Mouse (Mus musculus) MEL (cell line): Measurements from ENCODE around the gene BC052040.

Source experiments
- CTCF ChIP-seq, 3 experiments: IDR thresholded peaks in 2 of 3; conservative IDR thresholded peaks in 1 of 3; 2 replicates each; pipeline ENCODE4 v1.5.1; 2011 to 2012; ENCODE audit warnings: low read length in 3 of 3, low read depth in 2 of 3, mild to moderate bottlenecking in 2 of 3, improper control_type of control experiment in 1 of 3, inconsistent platforms in 1 of 3, mixed read lengths in 1 of 3, moderate library complexity in 1 of 3; ENCODE audit not compliant: control insufficient read depth in 1 of 3, insufficient read depth in 1 of 3, poor library complexity in 1 of 3, severe bottlenecking in 1 of 3
- EP300 ChIP-seq, 2 experiments: IDR thresholded peaks; 2 replicates each; pipeline ENCODE4 v1.6.1; 2011; ENCODE audit warnings: improper control_type of control experiment in 2 of 2, low read length in 2 of 2, low read depth in 1 of 2, mild to moderate bottlenecking in 1 of 2
- MAFK ChIP-seq: IDR thresholded peaks from 2 replicates; pipeline ENCODE4 v1.6.1; 2011; ENCODE audit warnings: low read depth, mild to moderate bottlenecking, low read length, improper control_type of control experiment, borderline replicate concordance
- SMC3 ChIP-seq: IDR thresholded peaks from 2 replicates; pipeline ENCODE4 v1.6.1; 2011; ENCODE audit warnings: low read depth, low read length, improper control_type of control experiment
- TBP ChIP-seq: IDR thresholded peaks from 2 replicates; pipeline ENCODE4 v1.8.0; 2011; ENCODE audit warnings: low read depth, low read length, improper control_type of control experiment
- USF1 ChIP-seq: IDR thresholded peaks from 2 replicates; pipeline ENCODE4 v1.6.1; 2014; ENCODE audit warnings: low read depth, mild to moderate bottlenecking, inconsistent platforms, low read length, improper control_type of control experiment, moderate library complexity
- ZC3H11A ChIP-seq: IDR thresholded peaks from 2 replicates; pipeline ENCODE4 v1.6.1; 2012; ENCODE audit warnings: low read depth, mild to moderate bottlenecking, inconsistent platforms, low read length, improper control_type of control experiment
- ZMIZ1 ChIP-seq: IDR thresholded peaks from 2 replicates; pipeline ENCODE4 v1.6.1; 2012; ENCODE audit warnings: low read depth, mild to moderate bottlenecking, inconsistent platforms, low read length, improper control_type of control experiment, moderate library complexity

GRCm38 (mm10) chr2:115542401-115543123 is 39.0 kb upstream of the BC052040 start:
- TF ChIP-seq EP300 (IDR thresholded peaks at IDR 0.05; ENCODE audit: low read depth in 1 of 2, low read length in 2 of 2) (no peak), CTCF (IDR thresholded peaks at IDR 0.05 in 2 of 3, conservative IDR thresholded peaks at IDR 0.05 in 1 of 3; ENCODE audit: control insufficient read depth in 1 of 3, insufficient read depth in 1 of 3, low read depth in 2 of 3, low read length in 3 of 3, poor library complexity in 1 of 3, severe bottlenecking in 1 of 3) (no peak), TBP (no peak), SMC3 (no peak), USF1 (no peak), ZMIZ1 (no peak), ZC3H11A (no peak), MAFK (no peak)
